Mouse (Mus musculus) G1E-ER4 (cell line): ENCODE data around the gene Wdr91. TPM values are rescaled to one million over a fixed set of nuclear protein-coding genes. Genes with fewer than 3 reads are reported as not detected.

ENCODE experiments used
- GATA1 ChIP-seq: IDR thresholded peaks from one replicate; pipeline ENCODE4 v1.8.0; 2012; ENCODE audit warnings: low read length, inconsistent platforms
- polyA plus RNA-seq: library from polyadenylated mRNA; stranded (reverse); fragments of >175 nt; gene quantifications from 2 replicates; pipeline ENCODE4 v1.2.3, GENCODE M21; 2012

The Wdr91 gene
- polyA plus RNA-seq, 1 experiment: 14.8 TPM

DNA sequence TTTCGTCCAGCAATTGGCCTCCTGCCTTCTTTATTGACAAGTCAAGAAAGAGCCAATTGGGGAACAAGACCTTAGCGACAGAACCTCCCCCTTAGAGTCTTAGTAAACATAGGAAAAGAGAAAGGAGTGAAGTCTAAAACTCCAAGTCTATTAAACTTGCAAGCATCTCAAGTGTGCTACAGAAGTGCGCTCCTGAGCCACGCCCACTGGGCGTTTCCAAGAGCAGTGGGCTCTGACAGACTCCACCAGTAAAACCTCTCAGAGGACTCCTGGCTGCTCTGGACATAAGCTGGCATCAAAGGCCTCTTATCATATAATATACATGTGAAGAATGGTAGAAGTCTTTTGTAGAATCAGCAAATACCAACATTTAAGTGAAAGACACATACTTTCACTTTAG lies 7.2 kb downstream of the Wdr91 start:
- no peak for TF ChIP-seq GATA1

GRCm38 (mm10) chr6:34902578-34902977 lies 8.1 kb downstream of the Wdr91 start:
- TF ChIP-seq GATA1: no peak

GRCm38 (mm10) chr6:34901911-34902444 lies 8.7 kb downstream of the Wdr91 start:
- no peak for TF ChIP-seq GATA1

DNA sequence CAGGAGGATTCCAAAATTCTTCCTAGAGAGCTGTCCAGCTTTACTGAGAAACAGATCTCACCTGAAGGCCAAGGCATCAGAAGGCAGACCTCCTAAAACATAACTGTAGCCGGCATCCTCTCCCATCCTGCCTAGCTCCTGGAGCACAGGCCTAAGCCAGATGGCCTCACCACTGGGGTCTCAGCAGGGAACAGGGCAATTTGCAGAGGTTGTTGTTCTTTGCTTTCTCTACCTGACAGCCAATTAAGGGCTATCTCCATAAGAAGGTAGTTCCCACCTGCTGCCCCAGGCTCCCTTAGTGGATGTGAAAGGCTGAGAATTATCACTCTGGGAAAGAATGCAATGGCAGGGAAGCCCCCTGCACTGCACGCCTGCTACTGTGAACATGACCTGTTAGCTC lies 9.7 kb downstream of the Wdr91 start:
- TF ChIP-seq GATA1: no peak

DNA sequence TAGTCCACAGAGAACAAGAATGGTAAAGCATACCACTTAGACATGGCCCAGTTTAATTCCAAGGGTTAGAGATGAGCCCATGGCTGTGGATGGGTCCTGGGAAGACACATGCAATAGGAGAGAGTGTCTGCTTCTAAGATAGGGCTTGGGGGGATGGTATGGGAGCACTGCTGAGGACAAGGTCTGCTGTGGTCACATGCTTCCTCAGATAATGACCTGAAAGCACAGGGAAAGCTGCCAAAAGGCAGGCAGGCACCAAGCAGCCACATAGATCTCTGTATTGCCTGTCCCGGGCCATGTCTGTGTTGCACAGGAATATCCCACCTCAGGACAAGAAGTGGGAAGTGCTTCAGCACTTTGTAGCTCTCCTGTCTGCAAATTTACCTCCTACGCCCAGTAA lies 11.5 kb downstream of the Wdr91 start:
- no peak for TF ChIP-seq GATA1

- TF ChIP-seq GATA1: no peak
These were observed 14.4 kb downstream of the Wdr91 start for GRCm38 (mm10) chr6:34896168-34896780.

GRCm38 (mm10) chr6:34895569-34895968 lies 15.1 kb downstream of the Wdr91 start:
- no peak for TF ChIP-seq GATA1

- no peak for TF ChIP-seq GATA1
These were observed 21.5 kb downstream of the Wdr91 start for GRCm38 (mm10) chr6:34889185-34889584.

GRCm38 (mm10) chr6:34887131-34887850 lies 23.4 kb downstream of the Wdr91 start:
- no peak for TF ChIP-seq GATA1

DNA sequence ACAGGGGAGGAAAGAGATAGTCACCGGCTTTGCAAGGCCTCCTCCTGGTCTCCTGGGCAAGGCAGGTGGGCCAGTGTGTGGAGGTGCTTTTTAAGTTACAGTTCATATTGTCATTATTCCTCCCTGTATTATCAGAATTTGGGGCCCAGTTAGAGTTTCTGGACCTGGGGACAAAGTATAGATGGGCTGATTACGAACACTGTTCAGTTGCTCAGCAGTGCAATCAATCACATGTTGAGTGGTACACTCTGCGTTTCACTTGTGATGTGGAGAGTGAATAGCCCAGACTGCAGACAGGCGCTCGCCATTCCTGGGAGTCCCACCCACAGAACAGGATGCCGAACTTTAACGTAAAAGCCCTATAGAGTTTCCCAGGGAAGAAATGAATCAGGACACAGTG lies 26.0 kb downstream of the Wdr91 start:
- TF ChIP-seq GATA1: no peak

DNA sequence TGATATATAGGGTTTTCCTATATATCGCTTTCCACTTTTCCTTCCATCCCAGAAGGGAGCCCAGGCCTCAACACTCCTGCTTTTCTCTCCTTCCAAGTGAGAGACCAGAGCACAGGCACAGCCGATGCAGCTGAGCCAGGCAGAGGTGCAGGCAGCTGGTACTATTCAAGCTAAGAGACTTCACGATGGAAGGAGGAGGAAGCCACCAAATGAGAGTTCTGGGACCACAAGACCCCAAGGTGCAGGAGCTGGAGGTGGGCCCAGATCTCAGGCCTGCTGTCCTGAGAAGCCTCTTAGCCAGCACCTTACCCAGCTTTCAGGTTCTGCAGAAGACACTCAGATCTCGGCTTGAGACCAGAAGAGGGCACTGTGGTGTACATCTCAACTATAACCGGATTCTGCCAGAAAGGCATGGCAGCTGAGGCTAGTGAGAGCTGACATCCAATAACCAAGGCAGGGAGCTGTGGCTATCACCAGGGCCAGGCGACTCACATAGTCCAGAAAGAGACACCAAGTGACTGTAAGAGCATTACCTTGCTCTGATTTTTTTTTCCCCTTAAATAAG lies 30.7 kb downstream of the Wdr91 start:
- no peak for TF ChIP-seq GATA1

GRCm38 (mm10) chr6:34879101-34879740 lies 31.5 kb downstream of the Wdr91 start:
- no peak for TF ChIP-seq GATA1

- no peak for TF ChIP-seq GATA1
These were observed 33.0 kb downstream of the Wdr91 start, which contains the start of gene Cyren for GRCm38 (mm10) chr6:34877509-34878321. Gene Cyren, minus strand, starts transcription at chr6:34878060.

GRCm38 (mm10) chr6:34876835-34877156 lies 33.9 kb downstream of the Wdr91 start:
- TF ChIP-seq GATA1: no peak
